Mouse (Mus musculus) heart, embryonic 16.5 days (tissue): ENCODE results near the gene Anln. TPM values are rescaled to one million over a fixed set of nuclear protein-coding genes. Genes with fewer than 3 reads are reported as not detected.
A peak's percentile ranks its signal among the peaks of the same experiment; 100 is the strongest.
"Not testable (repeated sequence)": the region's sequence is repeated elsewhere in the genome, so short reads cannot be mapped to it uniquely, and the experiment has no call there.

ENCODE experiments used
- ATAC-seq: fragments of 200-750 bp; cut with Nextera tagmentation; replicated peaks from 2 replicates; pipeline ENCODE4 v1.8.0; 2017; ENCODE audit warnings: moderate number of reproducible peaks; ENCODE audit not compliant: insufficient read depth, low FRiP score; ENCODE audit errors: extremely low read depth
- H3K27ac ChIP-seq: fragments of 300-500 bp; sonication (generic); 2 replicates; pipeline ENCODE4 v1.5.1; 2014; ENCODE audit warnings: mild to moderate bottlenecking, low read length, control low read depth, moderate library complexity
- H3K27me3 ChIP-seq: fragments of 300-500 bp; sonication (generic); 2 replicates; pipeline ENCODE4 v1.6.1; 2014; ENCODE audit warnings: low read length, mixed read lengths; ENCODE audit not compliant: control insufficient read depth, insufficient read depth
- H3K36me3 ChIP-seq: fragments of 300-500 bp; sonication (generic); 2 replicates; pipeline ENCODE4 v1.6.1; 2014; ENCODE audit not compliant: control insufficient read depth, insufficient read depth
- H3K4me1 ChIP-seq: fragments of 300-500 bp; sonication (generic); 2 replicates; pipeline ENCODE4 v1.6.1; 2014; ENCODE audit warnings: low read length, mixed read lengths; ENCODE audit not compliant: control insufficient read depth, insufficient read depth
- H3K4me2 ChIP-seq: fragments of 300-500 bp; sonication (generic); 2 replicates; pipeline ENCODE4 v1.6.1; 2014; ENCODE audit warnings: low read depth, mild to moderate bottlenecking, control low read depth, low read length
- H3K4me3 ChIP-seq: fragments of 300-500 bp; sonication (generic); 2 replicates; pipeline ENCODE4 v1.5.1; 2014; ENCODE audit warnings: mild to moderate bottlenecking, control low read depth, low read length
- H3K9ac ChIP-seq: fragments of 300-500 bp; sonication (generic); 2 replicates; pipeline ENCODE4 v1.6.1; 2014; ENCODE audit warnings: low read length, control low read depth
- H3K9me3 ChIP-seq: fragments of 300-500 bp; sonication (generic); replicated peaks from 2 replicates; pipeline ENCODE4 v1.6.1; 2016; ENCODE audit warnings: low read length; ENCODE audit not compliant: control insufficient read depth
- WGBS: fragments of 180-500 bp; shearing (Covaris S2); extraction: QIAGEN DNeasy Blood & Tissue Kit; methylation state at CpG from one replicate; pipeline ENCODE4 v1.1.7; 2014; 5-methylcytosine and 5-hydroxymethylcytosine counted together
- polyA plus RNA-seq: library from polyadenylated mRNA; unstranded; fragments of >200 nt; fragmentation: Nextera tagmentation; extraction: Ambion mirVana; gene quantifications from 2 replicates; pipeline ENCODE4 v1.2.1, GENCODE M21; 2015

Gene Anln
- polyA plus RNA-seq, 1 experiment from 2014 or later = 54.6 TPM

GRCm38 (mm10) chr9:22408344-22408743 is 19.4 kb upstream of the Anln start:
- not testable (repeated sequence) for ATAC-seq, H3K4me2 ChIP-seq, H3K4me3 ChIP-seq, H3K9ac ChIP-seq, H3K27me3 ChIP-seq, H3K4me1 ChIP-seq, H3K27ac ChIP-seq, H3K9me3 ChIP-seq, H3K36me3 ChIP-seq
- WGBS = 16% methylated on average over 4 of the region's 4 CpGs

DNA sequence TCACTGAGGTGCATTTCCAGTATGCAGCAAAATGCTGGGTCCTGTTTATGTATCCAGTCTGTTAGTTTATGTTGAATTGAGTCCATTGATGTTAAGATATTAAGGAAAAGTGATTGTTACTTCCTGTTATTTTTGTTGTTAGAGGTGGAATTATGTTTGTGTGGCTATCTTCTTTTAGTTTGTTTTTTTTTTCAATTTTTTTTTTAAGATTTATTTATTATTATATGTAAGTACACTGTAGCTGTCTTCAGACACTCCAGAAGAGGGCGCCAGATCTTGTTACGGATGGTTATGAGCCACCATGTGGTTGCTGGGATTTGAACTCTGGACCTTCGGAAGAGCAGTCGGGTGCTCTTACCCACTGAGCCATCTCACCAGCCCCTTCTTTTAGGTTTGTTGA is 18.6 kb upstream of the Anln start:
- not testable (repeated sequence) for ATAC-seq, H3K4me2 ChIP-seq, H3K36me3 ChIP-seq, H3K9ac ChIP-seq, H3K4me3 ChIP-seq, H3K4me1 ChIP-seq, H3K9me3 ChIP-seq, H3K27ac ChIP-seq, H3K27me3 ChIP-seq
- 71% methylated on average over 3 of the region's 4 CpGs for WGBS

DNA sequence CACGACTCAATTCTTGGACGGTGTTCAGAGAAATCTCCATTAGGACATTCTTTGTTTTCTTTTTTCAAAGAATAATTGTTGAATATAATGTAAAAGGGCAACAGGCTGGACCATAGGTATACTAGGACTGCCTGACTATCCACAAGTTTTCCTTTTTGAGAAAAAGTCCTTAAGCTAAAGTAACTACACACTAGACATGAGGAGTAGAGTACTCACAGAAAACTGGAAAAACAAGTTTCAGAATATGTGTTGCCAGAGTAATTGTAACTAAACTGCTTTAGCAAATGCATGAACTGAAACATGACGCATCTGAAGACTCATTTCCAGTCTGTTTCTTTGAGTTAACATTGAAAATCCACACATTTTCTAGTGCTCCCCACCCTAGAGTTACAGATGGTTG is 16.4 kb upstream of the Anln start:
- no peak overlapping the region for H3K9ac ChIP-seq
- no peak overlapping the region for H3K4me2 ChIP-seq
- H3K9me3 ChIP-seq = no peaks in the 10 kb centered on the region
- 73% methylated on average over 3 of the region's 3 CpGs for WGBS
- H3K4me1 ChIP-seq = no peaks in the 10 kb centered on the region
- H3K27ac ChIP-seq = no peak overlapping the region
- ATAC-seq = no peak
- H3K27me3 ChIP-seq = no peaks in the 10 kb centered on the region
- no peak overlapping the region for H3K4me3 ChIP-seq
- no peaks in the 10 kb centered on the region for H3K36me3 ChIP-seq

DNA sequence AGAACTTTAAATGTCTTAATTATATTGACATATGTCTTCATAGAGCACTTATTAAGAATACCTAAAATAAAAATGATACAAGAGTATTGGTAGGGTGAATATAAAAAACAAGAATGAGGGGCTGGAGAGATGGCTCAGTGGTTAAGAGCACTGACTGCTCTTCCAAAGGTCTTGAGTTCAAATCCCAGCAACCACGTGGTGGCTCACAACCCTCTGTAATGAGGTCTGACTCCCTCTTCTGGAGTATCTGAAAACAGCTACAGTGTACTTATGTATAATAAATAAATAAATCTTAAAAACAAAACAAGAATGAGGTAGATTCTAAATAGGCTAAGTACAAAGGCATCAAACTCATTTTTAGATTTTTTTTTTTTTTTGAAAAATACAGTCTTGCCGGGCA is 14.5 kb upstream of the Anln start:
- H3K36me3 ChIP-seq, H3K27me3 ChIP-seq, H3K27ac ChIP-seq, H3K9ac ChIP-seq, ATAC-seq, H3K4me1 ChIP-seq, H3K4me3 ChIP-seq, H3K9me3 ChIP-seq, H3K4me2 ChIP-seq: not testable (repeated sequence)
- 72% methylated on average over 2 of the region's 2 CpGs for WGBS

GRCm38 (mm10) chr9:22402976-22403375 is 14.0 kb upstream of the Anln start:
- H3K4me2 ChIP-seq = no peak overlapping the region
- no peak overlapping the region for H3K27ac ChIP-seq
- no peak for ATAC-seq
- H3K9me3 ChIP-seq = no peaks in the 10 kb centered on the region
- no peak overlapping the region for H3K4me3 ChIP-seq
- H3K36me3 ChIP-seq = no peaks in the 10 kb centered on the region
- no peaks in the 10 kb centered on the region for H3K4me1 ChIP-seq
- WGBS = 65% methylated on average over 3 of the region's 3 CpGs
- H3K9ac ChIP-seq = no peak overlapping the region
- no peaks in the 10 kb centered on the region for H3K27me3 ChIP-seq

DNA sequence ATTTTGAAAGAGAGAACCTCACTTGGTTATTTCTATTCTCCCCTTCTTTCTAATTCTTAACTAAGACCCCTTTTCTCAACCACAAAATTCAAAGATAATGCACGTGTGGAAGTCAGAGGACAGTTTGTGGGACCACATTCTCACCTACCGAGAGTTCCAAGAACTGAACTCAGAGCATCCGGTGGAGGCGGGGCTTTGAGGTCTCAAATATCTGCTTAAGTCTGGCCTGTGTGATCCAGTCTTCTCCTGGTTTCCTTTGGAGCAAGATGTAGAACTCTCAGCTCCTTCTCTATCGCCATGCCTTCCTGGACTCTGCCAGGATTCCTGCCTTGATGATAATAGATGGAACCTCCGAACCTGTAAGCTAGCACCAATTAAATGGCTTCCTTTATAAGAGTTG is 13.0 kb upstream of the Anln start:
- H3K4me2 ChIP-seq = no peak overlapping the region
- no peaks in the 10 kb centered on the region for H3K9me3 ChIP-seq
- ATAC-seq = no peak
- 77% methylated on average over 6 of the region's 6 CpGs for WGBS
- H3K27ac ChIP-seq = no peak overlapping the region
- no peaks in the 10 kb centered on the region for H3K4me1 ChIP-seq
- H3K36me3 ChIP-seq = no peaks in the 10 kb centered on the region
- H3K27me3 ChIP-seq = no peaks in the 10 kb centered on the region
- no peak overlapping the region for H3K9ac ChIP-seq
- no peak overlapping the region for H3K4me3 ChIP-seq

DNA sequence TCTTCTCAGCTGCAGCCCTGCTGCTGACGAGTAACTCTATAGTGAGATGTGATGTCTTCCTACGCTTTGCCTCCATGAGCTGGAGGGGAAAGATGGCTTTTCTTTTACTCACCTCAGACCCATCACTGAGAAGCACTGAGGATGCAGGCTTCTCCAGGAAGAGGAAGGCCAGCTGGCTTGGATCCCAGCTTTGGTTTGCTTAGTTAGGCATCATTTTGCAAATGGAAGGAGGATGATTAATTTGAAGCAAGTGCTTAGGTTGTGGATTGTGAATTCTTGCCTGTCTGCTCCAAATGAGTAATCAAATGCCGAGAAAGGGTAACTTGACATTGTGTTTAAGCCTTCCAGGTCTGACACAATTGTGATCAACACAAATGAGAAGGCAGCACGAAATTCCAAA is 10.0 kb upstream of the Anln start:
- H3K27ac ChIP-seq = no peak overlapping the region
- H3K36me3 ChIP-seq = no peaks in the 10 kb centered on the region
- H3K27me3 ChIP-seq = no peaks in the 10 kb centered on the region
- no peak for ATAC-seq
- H3K4me3 ChIP-seq = no peak overlapping the region
- H3K4me1 ChIP-seq = no peaks in the 10 kb centered on the region
- WGBS = 66% methylated on average over 4 of the region's 4 CpGs
- no peak overlapping the region for H3K9ac ChIP-seq
- no peaks in the 10 kb centered on the region for H3K9me3 ChIP-seq
- H3K4me2 ChIP-seq = no peak overlapping the region

DNA sequence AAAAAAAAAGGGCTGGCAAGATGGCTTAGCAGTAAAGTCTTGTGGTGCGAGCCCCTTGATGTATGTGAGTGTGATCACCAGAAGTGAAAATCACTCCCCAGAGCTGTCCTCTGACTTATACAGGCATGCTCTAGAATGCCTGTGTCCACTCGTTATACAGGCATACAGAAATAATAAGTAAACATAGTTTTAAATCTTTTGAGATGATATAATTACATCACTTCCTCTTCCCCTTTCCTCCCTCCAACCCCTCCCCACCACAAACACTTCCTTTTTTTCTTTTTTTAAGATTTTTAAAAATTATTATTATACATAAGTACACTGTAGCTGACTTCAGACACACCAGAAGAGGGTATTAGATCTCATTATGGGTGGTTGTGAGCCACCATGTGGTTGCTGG is 5.7 kb upstream of the Anln start:
- H3K36me3 ChIP-seq = no peaks in the 10 kb centered on the region
- no peak overlapping the region for H3K4me3 ChIP-seq
- peaks cover 3% of the 10 kb centered on the region; the same call in 1 of the 2 replicates for H3K4me1 ChIP-seq
- 80% methylated on average over 2 of the region's 2 CpGs for WGBS
- H3K27ac ChIP-seq = no peak overlapping the region
- H3K9ac ChIP-seq = no peak overlapping the region
- H3K9me3 ChIP-seq = no peaks in the 10 kb centered on the region
- no peaks in the 10 kb centered on the region for H3K27me3 ChIP-seq
- H3K4me2 ChIP-seq = no peak overlapping the region
- ATAC-seq = no peak

DNA sequence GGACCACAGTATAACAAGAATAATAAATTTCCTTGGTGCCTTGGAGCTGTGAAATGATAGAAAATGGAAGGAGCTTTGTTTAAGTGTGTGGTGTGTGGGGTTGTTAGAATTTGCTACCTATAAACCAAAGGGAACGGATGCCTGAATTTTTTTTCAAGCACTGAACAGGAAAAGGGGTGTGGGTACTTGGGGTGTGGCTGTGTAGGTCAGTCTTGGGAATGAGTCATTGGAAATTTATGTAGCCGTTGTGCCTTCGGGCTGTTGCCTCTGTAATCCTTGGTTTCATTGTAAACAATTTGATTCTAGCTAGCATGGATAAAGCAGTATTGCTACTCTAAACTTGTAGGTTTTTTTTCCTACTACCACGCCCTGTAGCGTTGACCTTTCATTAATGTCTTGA is 1.4 kb upstream of the Anln start:
- WGBS = 77% methylated on average over 5 of the region's 5 CpGs
- no peak overlapping the region for H3K9ac ChIP-seq
- H3K4me2 ChIP-seq = no peak overlapping the region
- no peaks in the 10 kb centered on the region for H3K36me3 ChIP-seq
- H3K4me1 ChIP-seq = peaks cover 14% of the 10 kb centered on the region
- no peak overlapping the region for H3K4me3 ChIP-seq
- no peaks in the 10 kb centered on the region for H3K27me3 ChIP-seq
- H3K27ac ChIP-seq = no peak overlapping the region
- no peaks in the 10 kb centered on the region for H3K9me3 ChIP-seq
- ATAC-seq = no peak

DNA sequence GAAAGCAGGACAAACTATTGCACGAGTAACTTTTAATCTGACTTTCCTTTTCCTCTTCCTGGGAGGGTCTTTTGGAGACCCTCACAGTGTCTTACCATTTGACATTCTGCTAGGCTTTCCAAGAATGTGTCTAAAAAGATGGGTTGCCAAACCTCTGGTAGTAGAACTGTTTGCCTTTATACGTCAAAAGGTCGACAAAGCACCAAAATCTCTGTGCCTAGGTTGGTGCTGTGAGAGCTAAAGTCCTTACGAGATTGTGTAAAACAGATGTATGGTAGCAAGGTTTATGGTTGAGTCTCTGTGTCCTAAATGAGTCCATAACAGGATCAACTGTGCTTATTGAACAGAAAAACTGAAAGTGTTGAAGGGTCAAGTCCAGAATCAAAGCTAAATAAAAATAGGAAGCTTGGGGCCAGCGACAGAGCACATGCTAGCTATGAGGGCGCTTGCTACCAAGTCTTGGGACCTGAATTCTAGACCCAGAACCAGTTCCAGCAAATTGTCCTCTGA is 803 bp upstream of the Anln start:
- no peaks in the 10 kb centered on the region for H3K9me3 ChIP-seq
- H3K36me3 ChIP-seq = no peaks in the 10 kb centered on the region
- peak overlapping the region; percentile 95 for H3K4me3 ChIP-seq
- WGBS = 62% methylated on average over 6 of the region's 6 CpGs
- peak overlapping the region; percentile 96; the same call in 1 of the 2 replicates for H3K9ac ChIP-seq
- peak overlapping the region; percentile 88 for H3K4me2 ChIP-seq
- peak overlapping the region; percentile 94 for H3K27ac ChIP-seq
- no peaks in the 10 kb centered on the region for H3K27me3 ChIP-seq
- no peak for ATAC-seq
- peaks cover 14% of the 10 kb centered on the region for H3K4me1 ChIP-seq
